Mouse (Mus musculus): ENCODE measurements around the gene Hoxd8.

GRCm38 (mm10) chr2:74667191-74667841, 37.1 kb upstream of the Hoxd8 start:
- TF ChIP-seq CTCF (IDR thresholded peaks at IDR 0.05; ENCODE audit: low read depth) (no peak), EP300 (optimal IDR thresholded peaks at IDR 0.05) (no peak)

All from stomach, postnatal 0 days (tissue).